Mouse (Mus musculus) forebrain, postnatal 0 days (tissue): Measurements from ENCODE around the gene Slc4a3. TPM values are rescaled to one million over a fixed set of nuclear protein-coding genes. Genes with fewer than 3 reads are reported as not detected.

Experiments
- ATAC-seq: fragments of 200-750 bp; cut with Nextera tagmentation; 2 replicates; pipeline ENCODE4 v1.8.0; 2017; ENCODE audit warnings: mild to moderate bottlenecking, moderate library complexity
- DNase-seq: peaks from one replicate; pipeline ENCODE4 v3.0.0-alpha.2; 2015
- H3K27ac ChIP-seq: fragments of 300-500 bp; sonication (generic); 2 replicates; pipeline ENCODE4 v1.5.1; 2014; ENCODE audit warnings: low read depth, mild to moderate bottlenecking, antibody characterized with exemption, low read length, moderate library complexity, mixed read lengths
- H3K27me3 ChIP-seq: fragments of 300-500 bp; sonication (generic); 2 replicates; pipeline ENCODE4 v1.6.1; 2014; ENCODE audit warnings: mild to moderate bottlenecking, low read length, mixed read lengths; ENCODE audit not compliant: insufficient read depth
- H3K36me3 ChIP-seq: fragments of 300-500 bp; sonication (generic); 2 replicates; pipeline ENCODE4 v1.6.1; 2014; ENCODE audit warnings: mild to moderate bottlenecking, moderate library complexity; ENCODE audit not compliant: insufficient read depth
- H3K4me1 ChIP-seq: fragments of 300-500 bp; sonication (generic); 2 replicates; pipeline ENCODE4 v1.6.1; 2014; ENCODE audit warnings: antibody characterized with exemption; ENCODE audit not compliant: insufficient read depth
- H3K4me2 ChIP-seq: fragments of 300-500 bp; sonication (generic); 2 replicates; pipeline ENCODE4 v1.6.1; 2014; ENCODE audit warnings: low read depth, mild to moderate bottlenecking, moderate library complexity
- H3K4me3 ChIP-seq: fragments of 300-500 bp; sonication (generic); 2 replicates; pipeline ENCODE4 v1.5.1; 2014; ENCODE audit warnings: low read depth, low read length, mixed read lengths
- H3K9ac ChIP-seq: fragments of 300-500 bp; sonication (generic); 2 replicates; pipeline ENCODE4 v1.6.1; 2014; ENCODE audit warnings: mild to moderate bottlenecking
- H3K9me3 ChIP-seq: fragments of 300-500 bp; sonication (generic); 2 replicates; pipeline ENCODE4 v1.6.1; 2016; ENCODE audit warnings: low read length
- CTCF ChIP-seq: sonication (generic); IDR thresholded peaks from 2 replicates; pipeline ENCODE4 v1.5.1; 2016; ENCODE audit warnings: antibody characterized with exemption, control low read depth, low read depth
- WGBS: fragments of 180-500 bp; shearing (Covaris S2); extraction: QIAGEN DNeasy Blood & Tissue Kit; methylation state at CpG from one replicate; pipeline ENCODE4 v1.1.7; 2014; 5-methylcytosine and 5-hydroxymethylcytosine counted together
- polyA plus RNA-seq: library from polyadenylated mRNA; unstranded; fragments of >200 nt; fragmentation: Nextera tagmentation; extraction: Ambion mirVana; gene quantifications from 2 replicates; pipeline ENCODE4 v1.2.1, GENCODE M21; 2015
- total RNA-seq: library from RNA; depleted of rRNA; stranded (reverse); fragments of >200 nt; gene quantifications from 2 replicates; pipeline ENCODE4 v1.2.3, GENCODE M21; 2014

Gene Slc4a3
- total and polyA plus RNA-seq, 2 experiments from 2014 or later: 73.0 to 120 TPM

DNA sequence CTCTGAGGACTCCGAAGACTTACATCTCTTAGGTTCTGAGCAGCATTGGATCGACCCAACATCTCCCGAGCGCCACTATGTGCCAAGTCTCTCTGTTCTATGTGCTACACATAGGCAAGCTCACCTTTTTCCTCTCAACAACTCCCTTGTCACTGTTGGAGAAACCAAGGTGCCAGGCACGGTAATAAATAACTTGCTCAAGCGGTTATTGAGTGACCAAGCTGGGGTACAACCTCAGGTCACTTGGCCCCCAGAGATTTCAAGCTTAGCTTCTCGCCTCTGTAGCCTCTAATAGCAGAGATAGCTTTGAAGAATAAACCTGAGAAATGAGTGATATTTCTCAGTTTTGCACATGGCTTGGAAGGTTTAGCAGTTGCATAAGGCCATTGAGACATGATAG lies 4.6 kb upstream of the Slc4a3 start:
- no peak for TF ChIP-seq CTCF
- Histone ChIP-seq H3K9ac (no peak overlapping the region), H3K4me1 (peaks cover 6% of the 10 kb centered on the region; the same call in 1 of the 2 replicates), H3K9me3 (0 out of 2 replicates have a peak, but pooled peaks cover 3% of the 10 kb centered on the region), H3K4me2 (no peak overlapping the region), H3K27me3 (no peaks in the 10 kb centered on the region), H3K4me3 (no peak overlapping the region), H3K27ac (no peak overlapping the region), H3K36me3 (0 out of 2 replicates have a peak, but pooled peaks cover 6% of the 10 kb centered on the region)
- ATAC-seq (no peak), DNase-seq (no peak)
- WGBS: 98% methylated on average over 7 of the region's 7 CpGs

DNA sequence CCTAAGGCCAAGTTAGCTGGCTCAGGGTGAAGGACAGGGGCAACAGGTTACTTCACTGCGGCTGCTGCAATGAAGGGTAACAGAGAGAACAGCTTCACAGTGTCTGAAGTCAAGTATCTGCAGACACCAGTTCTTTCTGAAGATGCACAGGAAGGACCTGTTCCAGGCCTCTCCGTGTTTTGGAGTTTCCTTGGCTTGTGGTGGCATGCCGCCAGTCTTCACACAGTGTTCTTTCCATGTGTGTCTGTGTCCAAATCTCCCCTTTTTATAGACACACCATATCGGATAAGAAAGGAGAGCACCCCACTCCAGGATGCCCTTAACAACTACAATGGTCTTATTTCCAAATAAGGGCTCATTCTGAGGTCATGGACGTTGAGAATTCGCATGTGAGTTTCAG lies 1.7 kb upstream of the Slc4a3 start:
- ATAC-seq (no peak), DNase-seq (no peak)
- H3K4me3 ChIP-seq: no peak overlapping the region
- no peak overlapping the region for H3K27ac ChIP-seq
- H3K9ac ChIP-seq: no peak overlapping the region
- 0 out of 2 replicates have a peak, but pooled peaks cover 3% of the 10 kb centered on the region for H3K9me3 ChIP-seq
- H3K36me3 ChIP-seq: peaks cover 12% of the 10 kb centered on the region; the same call in 1 of the 2 replicates
- no peak overlapping the region for H3K4me2 ChIP-seq
- no peaks in the 10 kb centered on the region for H3K27me3 ChIP-seq
- peaks cover 14% of the 10 kb centered on the region for H3K4me1 ChIP-seq
- no peak for TF ChIP-seq CTCF
- 90% methylated on average over 6 of the region's 6 CpGs for WGBS

GRCm38 (mm10) chr1:75547351-75547750 lies 1.3 kb downstream of the Slc4a3 start:
- no peak overlapping the region for H3K27ac ChIP-seq
- WGBS: 94% methylated on average over 13 of the region's 13 CpGs
- DNase-seq: no peak
- H3K4me1 ChIP-seq: peaks cover 14% of the 10 kb centered on the region
- H3K36me3 ChIP-seq: peaks cover 33% of the 10 kb centered on the region
- H3K4me3 ChIP-seq: peak overlapping the region; percentile 52; the same call in 1 of the 2 replicates
- no peak for ATAC-seq
- TF ChIP-seq CTCF: no peak
- peak overlapping the region; percentile 59 for H3K4me2 ChIP-seq
- H3K9ac ChIP-seq: no peak overlapping the region
- 0 out of 2 replicates have a peak, but pooled peaks cover 3% of the 10 kb centered on the region for H3K9me3 ChIP-seq
- H3K27me3 ChIP-seq: no peaks in the 10 kb centered on the region

DNA sequence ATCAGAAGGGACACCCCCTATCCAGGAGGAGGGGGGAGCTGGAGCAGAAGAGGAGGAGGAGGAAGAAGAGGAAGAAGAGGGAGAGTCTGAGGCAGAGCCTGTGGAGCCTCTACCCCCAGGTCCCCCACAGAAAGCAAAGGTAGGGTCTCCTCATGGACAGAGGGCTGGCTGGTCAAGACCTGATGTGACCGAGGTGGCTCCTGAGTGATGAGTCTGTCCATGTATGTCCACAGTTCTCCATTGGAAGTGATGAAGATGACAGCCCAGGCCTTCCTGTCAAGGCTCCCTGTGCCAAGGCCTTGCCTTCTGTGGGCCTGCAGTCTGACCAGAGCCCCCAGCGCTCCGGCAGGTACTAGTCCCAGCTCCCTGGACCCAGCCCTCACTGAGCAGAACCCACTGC lies 2.0 kb downstream of the Slc4a3 start:
- peaks cover 14% of the 10 kb centered on the region for H3K4me1 ChIP-seq

GRCm38 (mm10) chr1:75548871-75549270 lies 2.8 kb downstream of the Slc4a3 start:
- Histone ChIP-seq H3K27me3 (no peaks in the 10 kb centered on the region), H3K9ac (no peak overlapping the region), H3K4me1 (peaks cover 14% of the 10 kb centered on the region), H3K9me3 (no peaks in the 10 kb centered on the region), H3K4me3 (no peak overlapping the region), H3K36me3 (peaks cover 48% of the 10 kb centered on the region), H3K4me2 (no peak overlapping the region), H3K27ac (no peak overlapping the region)
- DNase-seq: no peak
- no peak for ATAC-seq
- no peak for TF ChIP-seq CTCF
- WGBS: 92% methylated on average over 17 of the region's 17 CpGs

More for the DNA sequence above, 2.0 kb downstream of the Slc4a3 start:
- Histone ChIP-seq H3K27ac (no peak overlapping the region), H3K9ac (no peak overlapping the region), H3K4me3 (no peak overlapping the region), H3K27me3 (no peaks in the 10 kb centered on the region), H3K4me2 (no peak overlapping the region), H3K36me3 (peaks cover 41% of the 10 kb centered on the region), H3K9me3 (no peaks in the 10 kb centered on the region)
- 96% methylated on average over 3 of the region's 3 CpGs for WGBS
- DNase-seq (no peak), ATAC-seq (no peak)
- no peak for TF ChIP-seq CTCF

- H3K27me3 ChIP-seq: no peaks in the 10 kb centered on the region
- H3K36me3 ChIP-seq: peaks cover 55% of the 10 kb centered on the region
- H3K4me2 ChIP-seq: no peak overlapping the region
- no peak for TF ChIP-seq CTCF
- no peaks in the 10 kb centered on the region for H3K9me3 ChIP-seq
- ATAC-seq (no peak), DNase-seq (no peak)
- H3K4me3 ChIP-seq: no peak overlapping the region
- WGBS: 86% methylated on average over 17 of the region's 17 CpGs
- H3K4me1 ChIP-seq: peaks cover 14% of the 10 kb centered on the region
- no peak overlapping the region for H3K9ac ChIP-seq
- no peak overlapping the region for H3K27ac ChIP-seq
Measured at GRCm38 (mm10) chr1:75549289-75550279, 3.5 kb downstream of the Slc4a3 start.

- Histone ChIP-seq H3K27me3 (no peaks in the 10 kb centered on the region), H3K4me1 (peaks cover 11% of the 10 kb centered on the region), H3K4me3 (no peak overlapping the region), H3K9me3 (no peaks in the 10 kb centered on the region), H3K36me3 (peaks cover 64% of the 10 kb centered on the region), H3K9ac (no peak overlapping the region), H3K27ac (no peak overlapping the region), H3K4me2 (no peak overlapping the region)
- DNase-seq (no peak), ATAC-seq (no peak)
- 84% methylated on average over 15 of the region's 15 CpGs for WGBS
- no peak for TF ChIP-seq CTCF
Measured at GRCm38 (mm10) chr1:75550586-75550985, 4.5 kb downstream of the Slc4a3 start.
